Mouse (Mus musculus) midbrain, embryonic 12.5 days (tissue): ENCODE measurements around the gene Mmp2. TPM values are rescaled to one million over a fixed set of nuclear protein-coding genes. Genes with fewer than 3 reads are reported as not detected.

Experiments
- polyA plus RNA-seq: library from polyadenylated mRNA; unstranded; fragments of >200 nt; fragmentation: Nextera tagmentation; extraction: Ambion mirVana; gene quantifications from 2 replicates; pipeline ENCODE4 v1.2.1, GENCODE M21; 2016

Gene Mmp2
- polyA plus RNA-seq, 1 experiment from 2014 or later: 63.9 TPM

Other genes with a start within 250 kb of the Mmp2 start
- gene Irx6, start 153.0 kb upstream of the Mmp2 start, polyA plus RNA-seq: 3.0 and 3.1 TPM in 2 replicates
- gene Lpcat2, start 28.0 kb downstream of the Mmp2 start, polyA plus RNA-seq: 3.5 and 5.9 TPM in 2 replicates
- gene Capns2, start 74.1 kb downstream of the Mmp2 start, polyA plus RNA-seq: 0.18 TPM in 1 of 2 replicates, not detected in the other
- gene Slc6a2, start 132.8 kb downstream of the Mmp2 start, polyA plus RNA-seq: 0.17 and 0.18 TPM in 2 replicates
- not detected in 2 replicates for gene Ces1a, start 220.9 kb downstream of the Mmp2 start, polyA plus RNA-seq